Mouse (Mus musculus) heart, embryonic 16.5 days (tissue): Measurements from ENCODE around the gene Nfkbia. TPM values are rescaled to one million over a fixed set of nuclear protein-coding genes. Genes with fewer than 3 reads are reported as not detected.

Experiments
- ATAC-seq: fragments of 200-750 bp; cut with Nextera tagmentation; replicated peaks from 2 replicates; pipeline ENCODE4 v1.8.0; 2017; ENCODE audit warnings: moderate number of reproducible peaks; ENCODE audit not compliant: insufficient read depth, low FRiP score; ENCODE audit errors: extremely low read depth
- H3K27ac ChIP-seq: fragments of 300-500 bp; sonication (generic); 2 replicates; pipeline ENCODE4 v1.5.1; 2014; ENCODE audit warnings: mild to moderate bottlenecking, low read length, control low read depth, moderate library complexity
- H3K27me3 ChIP-seq: fragments of 300-500 bp; sonication (generic); 2 replicates; pipeline ENCODE4 v1.6.1; 2014; ENCODE audit warnings: low read length, mixed read lengths; ENCODE audit not compliant: control insufficient read depth, insufficient read depth
- H3K36me3 ChIP-seq: fragments of 300-500 bp; sonication (generic); 2 replicates; pipeline ENCODE4 v1.6.1; 2014; ENCODE audit not compliant: control insufficient read depth, insufficient read depth
- H3K4me1 ChIP-seq: fragments of 300-500 bp; sonication (generic); 2 replicates; pipeline ENCODE4 v1.6.1; 2014; ENCODE audit warnings: low read length, mixed read lengths; ENCODE audit not compliant: control insufficient read depth, insufficient read depth
- H3K4me2 ChIP-seq: fragments of 300-500 bp; sonication (generic); 2 replicates; pipeline ENCODE4 v1.6.1; 2014; ENCODE audit warnings: low read depth, mild to moderate bottlenecking, control low read depth, low read length
- H3K4me3 ChIP-seq: fragments of 300-500 bp; sonication (generic); 2 replicates; pipeline ENCODE4 v1.5.1; 2014; ENCODE audit warnings: mild to moderate bottlenecking, control low read depth, low read length
- H3K9ac ChIP-seq: fragments of 300-500 bp; sonication (generic); 2 replicates; pipeline ENCODE4 v1.6.1; 2014; ENCODE audit warnings: low read length, control low read depth
- H3K9me3 ChIP-seq: fragments of 300-500 bp; sonication (generic); replicated peaks from 2 replicates; pipeline ENCODE4 v1.6.1; 2016; ENCODE audit warnings: low read length; ENCODE audit not compliant: control insufficient read depth
- WGBS: fragments of 180-500 bp; shearing (Covaris S2); extraction: QIAGEN DNeasy Blood & Tissue Kit; methylation state at CpG from one replicate; pipeline ENCODE4 v1.1.7; 2014; 5-methylcytosine and 5-hydroxymethylcytosine counted together
- polyA plus RNA-seq: library from polyadenylated mRNA; unstranded; fragments of >200 nt; fragmentation: Nextera tagmentation; extraction: Ambion mirVana; gene quantifications from 2 replicates; pipeline ENCODE4 v1.2.1, GENCODE M21; 2015

Gene Nfkbia
- polyA plus RNA-seq, 1 experiment from 2014 or later = 85.9 TPM

- WGBS = 86% methylated on average over 4 of the region's 4 CpGs
These were observed 48.4 kb downstream of the Nfkbia start for GRCm38 (mm10) chr12:55444031-55444451.

GRCm38 (mm10) chr12:55442861-55443850, 49.3 kb downstream of the Nfkbia start:
- H3K36me3 ChIP-seq = no peaks in the 10 kb centered on the region
- H3K4me2 ChIP-seq = 0 out of 2 replicates have a peak overlapping the region, but pooled peaks have one; percentile 3
- 50% methylated on average over 9 of the region's 9 CpGs for WGBS
- peak overlapping the region; percentile 91 for H3K27ac ChIP-seq
- no peaks in the 10 kb centered on the region for H3K27me3 ChIP-seq
- peak overlapping the region; percentile 36 for H3K9ac ChIP-seq
- ATAC-seq = peak; percentile 62
- no peak overlapping the region for H3K4me3 ChIP-seq
- H3K9me3 ChIP-seq = no peaks in the 10 kb centered on the region
- peaks cover 52% of the 10 kb centered on the region for H3K4me1 ChIP-seq

More at GRCm38 (mm10) chr12:55444031-55444451, 48.4 kb downstream of the Nfkbia start:
- Histone ChIP-seq H3K9me3 (no peaks in the 10 kb centered on the region), H3K9ac (no peak overlapping the region), H3K27ac (peak overlapping the region; percentile 91), H3K4me2 (0 out of 2 replicates have a peak overlapping the region, but pooled peaks have one; percentile 3), H3K27me3 (no peaks in the 10 kb centered on the region), H3K4me3 (no peak overlapping the region), H3K36me3 (no peaks in the 10 kb centered on the region), H3K4me1 (peaks cover 52% of the 10 kb centered on the region)
- no peak for ATAC-seq

- Histone ChIP-seq H3K4me2 (no peak overlapping the region), H3K27ac (peak overlapping the region; percentile 91), H3K36me3 (no peaks in the 10 kb centered on the region), H3K9ac (no peak overlapping the region), H3K9me3 (no peaks in the 10 kb centered on the region), H3K27me3 (no peaks in the 10 kb centered on the region), H3K4me1 (peaks cover 46% of the 10 kb centered on the region), H3K4me3 (no peak overlapping the region)
- ATAC-seq = no peak
- WGBS = 96% methylated on average over 1 of the region's 1 CpGs
These were observed 50.2 kb downstream of the Nfkbia start for GRCm38 (mm10) chr12:55442245-55442644.

GRCm38 (mm10) chr12:55440416-55440815, 52.0 kb downstream of the Nfkbia start:
- peaks cover 34% of the 10 kb centered on the region for H3K4me1 ChIP-seq
- WGBS = 87% methylated on average over 5 of the region's 5 CpGs

More at GRCm38 (mm10) chr12:55440416-55440815, 52.0 kb downstream of the Nfkbia start:
- H3K36me3 ChIP-seq = no peaks in the 10 kb centered on the region
- no peaks in the 10 kb centered on the region for H3K27me3 ChIP-seq
- H3K9ac ChIP-seq = no peak overlapping the region
- no peak overlapping the region for H3K4me3 ChIP-seq
- no peak for ATAC-seq
- no peak overlapping the region for H3K4me2 ChIP-seq
- H3K27ac ChIP-seq = no peak overlapping the region
- H3K9me3 ChIP-seq = no peaks in the 10 kb centered on the region

Other genes starting within 250 kb of the Nfkbia start
- gene 1110008L16Rik, start 193.1 kb downstream of the Nfkbia start, polyA plus RNA-seq = 9.0 and 12.3 TPM in 2 replicates
- 9.3 and 9.9 TPM in 2 replicates for gene Ppp2r3c, start 189.6 kb downstream of the Nfkbia start, polyA plus RNA-seq
- gene Psma6, start 108.4 kb downstream of the Nfkbia start, polyA plus RNA-seq = 322 and 352 TPM in 2 replicates
- gene Aldoart2, start 72.6 kb upstream of the Nfkbia start, polyA plus RNA-seq = 0.17 and 0.96 TPM in 2 replicates
- 0.08 TPM in 1 of 2 replicates, not detected in the other for gene Insm2, start 106.8 kb upstream of the Nfkbia start, polyA plus RNA-seq